Mouse (Mus musculus) hindbrain, postnatal 0 days (tissue): ENCODE measurements around the gene Rpl9. TPM values are rescaled to one million over a fixed set of nuclear protein-coding genes. Genes with fewer than 3 reads are reported as not detected.

Experiments used
- ATAC-seq: fragments of 200-750 bp; cut with Nextera tagmentation; 2 replicates; pipeline ENCODE4 v1.8.0; 2017; ENCODE audit warnings: mild to moderate bottlenecking, moderate TSS enrichment, moderate library complexity
- DNase-seq: peaks from one replicate; pipeline ENCODE4 v3.0.0-alpha.2; 2015; ENCODE audit warnings: low spot score
- H3K27ac ChIP-seq: fragments of 300-500 bp; sonication (generic); 2 replicates; pipeline ENCODE4 v1.5.1; 2014; ENCODE audit warnings: mild to moderate bottlenecking
- H3K27me3 ChIP-seq: fragments of 300-500 bp; sonication (generic); 2 replicates; pipeline ENCODE4 v1.6.1; 2014; ENCODE audit warnings: low read length, mixed read lengths; ENCODE audit not compliant: insufficient read depth
- H3K36me3 ChIP-seq: fragments of 300-500 bp; sonication (generic); 2 replicates; pipeline ENCODE4 v1.6.1; 2014; ENCODE audit warnings: low read length, mixed read lengths; ENCODE audit not compliant: insufficient read depth
- H3K4me1 ChIP-seq: fragments of 300-500 bp; sonication (generic); 2 replicates; pipeline ENCODE4 v1.6.1; 2014; ENCODE audit warnings: antibody characterized with exemption, low read length, mixed read lengths; ENCODE audit not compliant: insufficient read depth
- H3K4me2 ChIP-seq: fragments of 300-500 bp; sonication (generic); 2 replicates; pipeline ENCODE4 v1.6.1; 2014; ENCODE audit warnings: low read depth, mild to moderate bottlenecking, low read length, moderate library complexity, mixed read lengths
- H3K4me3 ChIP-seq: fragments of 300-500 bp; sonication (generic); 2 replicates; pipeline ENCODE4 v1.5.1; 2014; ENCODE audit warnings: low read length
- H3K9ac ChIP-seq: fragments of 300-500 bp; sonication (generic); replicated peaks from 2 replicates; pipeline ENCODE4 v1.6.1; 2014; ENCODE audit warnings: mild to moderate bottlenecking, low read length, moderate library complexity, mixed read lengths
- H3K9me3 ChIP-seq: fragments of 300-500 bp; sonication (generic); 2 replicates; pipeline ENCODE4 v1.6.1; 2016; ENCODE audit warnings: low read length, mixed read lengths
- CTCF ChIP-seq: IDR thresholded peaks from 2 replicates; pipeline ENCODE4 v1.5.1; 2016; ENCODE audit warnings: antibody characterized with exemption, control low read depth, low read depth
- WGBS: fragments of 180-500 bp; shearing (Covaris S2); extraction: QIAGEN DNeasy Blood & Tissue Kit; methylation state at CpG from one replicate; pipeline ENCODE4 v1.1.7; 2014; 5-methylcytosine and 5-hydroxymethylcytosine counted together
- polyA plus RNA-seq: library from polyadenylated mRNA; unstranded; fragments of >200 nt; fragmentation: Nextera tagmentation; extraction: Ambion mirVana; gene quantifications from 2 replicates; pipeline ENCODE4 v1.2.1, GENCODE M21; 2015
- total RNA-seq: library from RNA; depleted of rRNA; stranded (reverse); fragments of >200 nt; gene quantifications from 2 replicates; pipeline ENCODE4 v1.2.3, GENCODE M21; 2014

Gene Rpl9
- total and polyA plus RNA-seq, 2 experiments from 2014 or later, result 640 to 890 TPM

GRCm38 (mm10) chr5:65407989-65408388, 16.7 kb upstream of the Rpl9 start:
- DNase-seq (peak; percentile 24), ATAC-seq (peak; percentile 52)
- no peaks in the 10 kb centered on the region for H3K9me3 ChIP-seq
- peaks cover 34% of the 10 kb centered on the region for H3K36me3 ChIP-seq
- TF ChIP-seq CTCF, result no peak
- no peak overlapping the region for H3K4me3 ChIP-seq
- WGBS, result 29% methylated on average over 12 of the region's 12 CpGs
- peak overlapping the region; percentile 22; the same call in 1 of the 2 replicates for H3K27ac ChIP-seq
- no peaks in the 10 kb centered on the region for H3K27me3 ChIP-seq
- no peaks in the 10 kb centered on the region for H3K4me1 ChIP-seq
- H3K9ac ChIP-seq, result no peak overlapping the region
- no peak overlapping the region for H3K4me2 ChIP-seq

GRCm38 (mm10) chr5:65401251-65401994, 10.2 kb upstream of the Rpl9 start:
- ATAC-seq (peak; percentile 75), DNase-seq (peak; percentile 84)
- TF ChIP-seq CTCF, result peak; percentile 95
- Histone ChIP-seq H3K9ac (no peak overlapping the region), H3K27ac (peak overlapping the region; percentile 23; the same call in 1 of the 2 replicates), H3K4me1 (no peaks in the 10 kb centered on the region), H3K27me3 (no peaks in the 10 kb centered on the region), H3K36me3 (peaks cover 39% of the 10 kb centered on the region), H3K4me2 (no peak overlapping the region), H3K4me3 (no peak overlapping the region), H3K9me3 (no peaks in the 10 kb centered on the region)
- WGBS, result 31% methylated on average over 2 of the region's 2 CpGs

GRCm38 (mm10) chr5:65394425-65394824, 3.2 kb upstream of the Rpl9 start:
- H3K9me3 ChIP-seq, result no peaks in the 10 kb centered on the region
- H3K27ac ChIP-seq, result no peak overlapping the region
- peaks cover 8% of the 10 kb centered on the region; the same call in 1 of the 2 replicates for H3K36me3 ChIP-seq
- TF ChIP-seq CTCF, result no peak
- H3K4me1 ChIP-seq, result peaks cover 4% of the 10 kb centered on the region; the same call in 1 of the 2 replicates
- no peak overlapping the region for H3K4me3 ChIP-seq
- no peak overlapping the region for H3K4me2 ChIP-seq
- ATAC-seq (no peak), DNase-seq (no peak)
- 94% methylated on average over 7 of the region's 7 CpGs for WGBS
- H3K9ac ChIP-seq, result no peak overlapping the region
- H3K27me3 ChIP-seq, result no peaks in the 10 kb centered on the region

GRCm38 (mm10) chr5:65391753-65392152, 509 bp upstream of the Rpl9 start:
- TF ChIP-seq CTCF, result no peak
- H3K36me3 ChIP-seq, result peaks cover 13% of the 10 kb centered on the region
- H3K27me3 ChIP-seq, result no peaks in the 10 kb centered on the region
- peaks cover 4% of the 10 kb centered on the region; the same call in 1 of the 2 replicates for H3K4me1 ChIP-seq
- H3K4me3 ChIP-seq, result peak overlapping the region; percentile 90
- H3K27ac ChIP-seq, result peak overlapping the region; percentile 85
- no peaks in the 10 kb centered on the region for H3K9me3 ChIP-seq
- ATAC-seq, result 0 out of 2 replicates have a peak, but pooled peaks have one; percentile 45
- peak overlapping the region; percentile 60 for H3K4me2 ChIP-seq
- peak overlapping the region; percentile 98 for H3K9ac ChIP-seq
- 3% methylated on average over 12 of the region's 12 CpGs for WGBS
- peak; percentile 53 for DNase-seq

- Histone ChIP-seq H3K36me3 (peaks cover 18% of the 10 kb centered on the region), H3K27ac (no peak overlapping the region), H3K4me3 (no peak overlapping the region), H3K4me1 (peaks cover 4% of the 10 kb centered on the region; the same call in 1 of the 2 replicates), H3K9me3 (no peaks in the 10 kb centered on the region), H3K4me2 (no peak overlapping the region), H3K27me3 (no peaks in the 10 kb centered on the region), H3K9ac (no peak overlapping the region)
- no peak for TF ChIP-seq CTCF
- 78% methylated on average over 6 of the region's 6 CpGs for WGBS
- DNase-seq (no peak), ATAC-seq (no peak)
These were observed 4.0 kb downstream of the Rpl9 start for GRCm38 (mm10) chr5:65387008-65387867.

GRCm38 (mm10) chr5:65385704-65386103, 5.5 kb downstream of the Rpl9 start:
- Histone ChIP-seq H3K4me1 (0 out of 2 replicates have a peak, but pooled peaks cover 4% of the 10 kb centered on the region), H3K4me3 (no peak overlapping the region), H3K27me3 (no peaks in the 10 kb centered on the region), H3K27ac (no peak overlapping the region), H3K36me3 (peaks cover 18% of the 10 kb centered on the region), H3K4me2 (no peak overlapping the region), H3K9me3 (no peaks in the 10 kb centered on the region), H3K9ac (no peak overlapping the region)
- ATAC-seq, result no peak
- WGBS, result 85% methylated on average over 2 of the region's 2 CpGs
- no peak for TF ChIP-seq CTCF
- no peak for DNase-seq
